ENCODE assay signal across 8 mouse cellular contexts in genomic region chr5:143404148-143404930, GRCm38 (mm10). TPM values are rescaled to one million over a fixed set of nuclear protein-coding genes. Genes with fewer than 3 reads are reported as not detected.
DNase-seq lines count a peak whose midpoint lies in the region; ATAC-seq and TF ChIP-seq lines count a peak whose summit lies in the region.

No protein-coding gene starts in this region.

- WGBS in intestine, embryonic 15.5 days = 3% methylated on average over 34 of the region's 34 CpGs
- 2% methylated on average over 34 of the region's 34 CpGs for whole genome bisulfite sequencing in lung, postnatal 0 days

- no peak for TF ChIP-seq CTCF in CH12.LX (conservative IDR thresholded peaks at IDR 0.05 in 1 of 2, IDR thresholded peaks at IDR 0.05 in 1 of 2; ENCODE audit: low read depth in 2 of 2, low read length in 2 of 2)
- TF ChIP-seq CTCF in lung, postnatal 0 days (IDR thresholded peaks at IDR 0.05) = no peak

- peaks cover 65% of the 10 kb centered on the region for H3K79me2 ChIP-seq in CH12.LX (replicated peaks; ENCODE audit: control insufficient read depth, extremely low read depth, insufficient read depth, poor library complexity, severe bottlenecking)

- peak overlapping the region; percentile 88 to 99 (median 95) for H3K4me3 ChIP-seq in CH12.LX (replicated peaks in 1 of 3; ENCODE audit: low read depth in 2 of 3, low read length in 2 of 3, poor library complexity in 1 of 3)
- H3K4me3 ChIP-seq in intestine, embryonic 15.5 days (replicated peaks) = peak overlapping the region; percentile 72
- H3K4me3 ChIP-seq in lung, postnatal 0 days (ENCODE audit: low read depth, low read length) = peak overlapping the region; percentile 68

- TF ChIP-seq POLR2A in CH12.LX (IDR thresholded peaks at IDR 0.05; ENCODE audit: low read depth, low read length) = no peak

- peak overlapping the region; percentile 89 for H3K9ac ChIP-seq in CH12.LX (ENCODE audit: insufficient read depth, low read depth)
- H3K9ac ChIP-seq in intestine, embryonic 15.5 days = peak overlapping the region; percentile 93
- H3K9ac ChIP-seq in lung, postnatal 0 days (replicated peaks; ENCODE audit: low read depth) = peak overlapping the region; percentile 63

- no peaks in the 10 kb centered on the region for H3K9me3 ChIP-seq in CH12.LX (replicated peaks; ENCODE audit: low read length)
- no peaks in the 10 kb centered on the region for H3K9me3 ChIP-seq in intestine, embryonic 15.5 days
- H3K9me3 ChIP-seq in lung, postnatal 0 days (ENCODE audit: low read length) = no peaks in the 10 kb centered on the region

- peak; percentile 37 to 39 for DNase-seq in adrenal gland, postnatal 36 days
- no peak for DNase-seq in adrenal gland, postnatal 4 days (ENCODE audit: low spot score in 2 of 2)
- no peak for DNase-seq in CH12.LX (ENCODE audit: extremely low read depth)
- peak; percentile 27 for DNase-seq in lung, postnatal 0 days (ENCODE audit: low spot score)
- DNase-seq in testis, postnatal 10 days (ENCODE audit: low spot score) = peak; percentile 56
- DNase-seq in ovary, postnatal 14 days (ENCODE audit: low spot score) = no peak

- in situ Hi-C loops in CH12.LX (cut with MboI; ENCODE audit: low pct_ligation_motif_present, low pct_unique_long_range_greater_than_20kb, low sequenced_read_pairs) = no loop called here

- no peak for TF ChIP-seq RAD21 in CH12.LX (IDR thresholded peaks at IDR 0.05; ENCODE audit: low read depth, low read length)

- H3K4me2 ChIP-seq in CH12.LX (ENCODE audit: insufficient read depth, low read depth, poor library complexity, severe bottlenecking) = peak overlapping the region; percentile 77
- peak overlapping the region; percentile 67 for H3K4me2 ChIP-seq in intestine, embryonic 15.5 days (replicated peaks)
- peak overlapping the region; percentile 74 for H3K4me2 ChIP-seq in lung, postnatal 0 days (replicated peaks; ENCODE audit: low read depth, low read length)

- dilution Hi-C loops in CH12.LX (cut with MboI; ENCODE audit: extremely low pct_ligation_motif_present, extremely low pct_unique_long_range_greater_than_20kb, low sequenced_read_pairs) = no loop called here

- H3K27me3 ChIP-seq in CH12.LX (replicated peaks) = no peaks in the 10 kb centered on the region
- no peaks in the 10 kb centered on the region for H3K27me3 ChIP-seq in intestine, embryonic 15.5 days (replicated peaks)
- no peaks in the 10 kb centered on the region for H3K27me3 ChIP-seq in lung, postnatal 0 days (replicated peaks; ENCODE audit: insufficient read depth, low read length)

- peak; percentile 48 for ATAC-seq in erythroid progenitor cell, adult 5-6 weeks (replicated peaks; ENCODE audit: low FRiP score, poor library complexity, severe bottlenecking)
- peak; percentile 7 for ATAC-seq in intestine, embryonic 15.5 days
- peak; percentile 39 for ATAC-seq in lung, postnatal 0 days

- peaks cover 17 to 39% of the 10 kb centered on the region in 2 experiments for H3K4me1 ChIP-seq in CH12.LX (ENCODE audit: control insufficient read depth in 1 of 2, insufficient read depth in 2 of 2)
- H3K4me1 ChIP-seq in intestine, embryonic 15.5 days (replicated peaks) = peaks cover 16% of the 10 kb centered on the region
- peaks cover 4% of the 10 kb centered on the region; the same call in 1 of the 2 replicates for H3K4me1 ChIP-seq in lung, postnatal 0 days (ENCODE audit: insufficient read depth, low read depth, low read length)

- no peak for TF ChIP-seq EP300 in CH12.LX (IDR thresholded peaks at IDR 0.05; ENCODE audit: low read length)
- no peak for TF ChIP-seq EP300 in lung, postnatal 0 days (IDR thresholded peaks at IDR 0.05)

- peak overlapping the region; percentile 47 for H3K27ac ChIP-seq in CH12.LX (ENCODE audit: insufficient read depth, low read depth)
- peak overlapping the region; percentile 90 for H3K27ac ChIP-seq in intestine, embryonic 15.5 days
- H3K27ac ChIP-seq in lung, postnatal 0 days (ENCODE audit: low read length) = peak overlapping the region; percentile 88

- H3K36me3 ChIP-seq in CH12.LX (replicated peaks in 1 of 2; ENCODE audit: control insufficient read depth in 1 of 2, insufficient read depth in 1 of 2, low read length in 1 of 2) = peaks cover 20 to 54% of the 10 kb centered on the region in 2 experiments
- H3K36me3 ChIP-seq in intestine, embryonic 15.5 days = no peaks in the 10 kb centered on the region; the same call in 1 of the 2 replicates
- no peaks in the 10 kb centered on the region for H3K36me3 ChIP-seq in lung, postnatal 0 days (ENCODE audit: insufficient read depth, low read length)

TF ChIP-seq in CH12.LX, 34 proteins besides CTCF, POLR2A, EP300 and RAD21:
- TF ChIP-seq JUN (IDR thresholded peaks at IDR 0.05; ENCODE audit: insufficient read depth, low read depth, low read length) (no peak), UBTF (IDR thresholded peaks at IDR 0.05; ENCODE audit: low read depth, low read length) (0 out of 2 replicates have a peak, but pooled peaks have one; percentile 42), TBP (conservative IDR thresholded peaks at IDR 0.05; ENCODE audit: low read depth, low read length) (0 out of 2 replicates have a peak, but pooled peaks have one; percentile 21)

RNA-seq across cellular contexts. Expression of gene Kdelr2, which starts 0.7 kb away (rescaled TPM):
- total RNA-seq in adrenal gland, postnatal 36 days (2021) = 100 to 1,000 TPM; 114 to 116 TPM
- total RNA-seq in adrenal gland, postnatal 4 days (2021) = 100 to 1,000 TPM; 129 to 136 TPM
- total RNA-seq in CH12.LX (2012; rRNA removed) = 77.7 and 91.7 TPM in 2 replicates
- total RNA-seq in CH12.LX (2014; rRNA removed) = 105 and 117 TPM in 2 replicates
- 53.2 and 75.7 TPM in 2 replicates for polyA plus RNA-seq in CH12.LX (2012; ENCODE audit: insufficient read length, low read depth)
- total RNA-seq in erythroid progenitor cell, adult 5-6 weeks (2015; ENCODE audit: low replicate concordance) = 42.5 and 44.0 TPM in 2 replicates
- 31.8 and 44.3 TPM in 2 replicates for total RNA-seq in erythroid progenitor cell, adult 5-6 weeks (2017; ENCODE audit: low replicate concordance)
- 339 and 371 TPM in 2 replicates for polyA plus RNA-seq in intestine, embryonic 15.5 days (2015; fragmentation: Nextera tagmentation; extraction: Ambion mirVana)
- 233 and 242 TPM in 2 replicates for polyA plus RNA-seq in lung, postnatal 0 days (2015; fragmentation: Nextera tagmentation; extraction: Ambion mirVana)

RNA-seq across cellular contexts. Expression of gene Grid2ip, which starts 47.2 kb away (rescaled TPM):
- under 1 TPM; 0.20 to 0.30 TPM for total RNA-seq in adrenal gland, postnatal 36 days (2021)
- total RNA-seq in adrenal gland, postnatal 4 days (2021) = 1 to 10 TPM; 1.2 TPM
- not detected in 2 replicates for total RNA-seq in CH12.LX (2012; rRNA removed)
- not detected in 2 replicates for total RNA-seq in CH12.LX (2014; rRNA removed)
- not detected in 2 replicates for polyA plus RNA-seq in CH12.LX (2012; ENCODE audit: insufficient read length, low read depth)
- not detected in 2 replicates for total RNA-seq in erythroid progenitor cell, adult 5-6 weeks (2015; ENCODE audit: low replicate concordance)
- not detected in 2 replicates for total RNA-seq in erythroid progenitor cell, adult 5-6 weeks (2017; ENCODE audit: low replicate concordance)
- polyA plus RNA-seq in intestine, embryonic 15.5 days (2015; fragmentation: Nextera tagmentation; extraction: Ambion mirVana) = 0.11 and 0.15 TPM in 2 replicates
- polyA plus RNA-seq in lung, postnatal 0 days (2015; fragmentation: Nextera tagmentation; extraction: Ambion mirVana) = not detected in 2 replicates

Comparison
In these comparisons a context has a peak if more than half of its experiments do, and no peak if none do; other contexts are left out.
1. DNase-seq: peak in adrenal gland, postnatal 36 days (2 of 2), lung, postnatal 0 days (single experiment) and testis, postnatal 10 days (single experiment); none in adrenal gland, postnatal 4 days (0 of 2), CH12.LX (single experiment) and ovary, postnatal 14 days (single experiment).
2. Peak in every context shown above with its lines, with median percentiles within 50 percentile points of each other: H3K27ac ChIP-seq, H3K4me2 ChIP-seq, H3K4me3 ChIP-seq, H3K9ac ChIP-seq and ATAC-seq.